Mouse (Mus musculus) intestine, embryonic 15.5 days (tissue): ENCODE measurements around the gene Rinl. TPM values are rescaled to one million over a fixed set of nuclear protein-coding genes. Genes with fewer than 3 reads are reported as not detected.

Source experiments
- ATAC-seq: fragments of 200-750 bp; cut with Nextera tagmentation; 2 replicates; pipeline ENCODE4 v1.8.0; 2017; ENCODE audit warnings: moderate TSS enrichment, moderate library complexity
- H3K27ac ChIP-seq: fragments of 300-500 bp; sonication (generic); 2 replicates; pipeline ENCODE4 v1.5.1; 2015; ENCODE audit warnings: mild to moderate bottlenecking, inconsistent platforms
- H3K27me3 ChIP-seq: fragments of 300-500 bp; sonication (generic); replicated peaks from 2 replicates; pipeline ENCODE4 v1.6.1; 2015; ENCODE audit warnings: inconsistent platforms
- H3K36me3 ChIP-seq: fragments of 300-500 bp; sonication (generic); 2 replicates; pipeline ENCODE4 v1.6.1; 2015; ENCODE audit warnings: inconsistent platforms
- H3K4me1 ChIP-seq: fragments of 300-500 bp; sonication (generic); replicated peaks from 2 replicates; pipeline ENCODE4 v1.6.1; 2015; ENCODE audit warnings: inconsistent platforms
- H3K4me2 ChIP-seq: fragments of 300-500 bp; sonication (generic); replicated peaks from 2 replicates; pipeline ENCODE4 v1.6.1; 2015; ENCODE audit warnings: mild to moderate bottlenecking, inconsistent platforms
- H3K4me3 ChIP-seq: fragments of 300-500 bp; sonication (generic); replicated peaks from 2 replicates; pipeline ENCODE4 v1.5.1; 2015; ENCODE audit warnings: inconsistent platforms
- H3K9ac ChIP-seq: fragments of 300-500 bp; sonication (generic); 2 replicates; pipeline ENCODE4 v1.6.1; 2015; ENCODE audit warnings: inconsistent platforms
- H3K9me3 ChIP-seq: fragments of 300-500 bp; sonication (generic); 2 replicates; pipeline ENCODE4 v1.6.1; 2016; ENCODE audit warnings: inconsistent platforms
- WGBS: fragments of 180-500 bp; shearing (Covaris S2); methylation state at CpG from one replicate; pipeline ENCODE4 v1.1.7; 2015; 5-methylcytosine and 5-hydroxymethylcytosine counted together
- polyA plus RNA-seq: library from polyadenylated mRNA; unstranded; fragments of >200 nt; fragmentation: Nextera tagmentation; extraction: Ambion mirVana; gene quantifications from 2 replicates; pipeline ENCODE4 v1.2.1, GENCODE M21; 2015

Gene Rinl
- polyA plus RNA-seq, 1 experiment from 2014 or later, result 4.5 TPM

DNA sequence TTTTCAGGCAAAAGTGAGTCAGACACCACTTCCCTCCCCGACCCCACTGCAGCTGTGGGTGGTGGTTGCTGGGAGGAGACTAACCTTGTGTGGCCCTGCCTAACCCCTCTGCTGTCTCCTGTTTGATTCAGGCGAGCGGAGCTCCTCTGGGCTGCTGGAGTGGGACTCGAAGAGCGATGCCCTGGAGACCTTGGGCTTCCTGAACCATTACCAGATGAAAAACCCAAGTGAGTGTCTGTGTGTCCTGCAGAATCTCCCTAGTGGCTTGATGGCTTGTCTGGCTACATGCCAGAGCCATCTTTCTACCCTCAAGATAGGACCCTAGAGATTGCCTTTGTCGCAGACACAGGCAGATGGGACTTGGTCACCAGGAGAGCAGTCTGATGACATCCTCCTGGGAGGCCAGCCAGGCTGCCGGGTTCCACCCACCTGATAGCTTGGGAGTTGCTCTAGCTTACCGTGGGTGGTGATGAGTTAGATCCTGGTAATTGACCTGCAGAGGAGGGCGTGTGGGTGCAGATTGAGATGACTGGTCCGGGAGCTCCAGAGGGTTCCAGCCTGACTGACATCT lies 32.6 kb downstream of the Rinl start:
- ATAC-seq, result no peak
- peaks cover 47% of the 10 kb centered on the region for H3K36me3 ChIP-seq
- H3K4me1 ChIP-seq, result peaks cover 57% of the 10 kb centered on the region
- H3K9ac ChIP-seq, result no peak overlapping the region
- no peaks in the 10 kb centered on the region for H3K27me3 ChIP-seq
- WGBS, result 65% methylated on average over 10 of the region's 10 CpGs
- H3K9me3 ChIP-seq, result no peaks in the 10 kb centered on the region
- H3K4me2 ChIP-seq, result no peak overlapping the region
- H3K27ac ChIP-seq, result no peak overlapping the region
- H3K4me3 ChIP-seq, result no peak overlapping the region

- Histone ChIP-seq H3K4me1 (peaks cover 47% of the 10 kb centered on the region), H3K4me2 (no peak overlapping the region), H3K9ac (no peak overlapping the region), H3K4me3 (no peak overlapping the region), H3K27me3 (no peaks in the 10 kb centered on the region), H3K9me3 (no peaks in the 10 kb centered on the region), H3K36me3 (peaks cover 40% of the 10 kb centered on the region), H3K27ac (no peak overlapping the region)
- 52% methylated on average over 1 of the region's 1 CpGs for WGBS
- no peak for ATAC-seq
These were observed 33.8 kb downstream of the Rinl start for GRCm38 (mm10) chr7:28822556-28822955.

GRCm38 (mm10) chr7:28822993-28823903 lies 34.5 kb downstream of the Rinl start:
- peak overlapping the region; percentile 89; the same call in 1 of the 2 replicates for H3K27ac ChIP-seq
- no peaks in the 10 kb centered on the region for H3K9me3 ChIP-seq
- 47% methylated on average over 10 of the region's 10 CpGs for WGBS
- no peak overlapping the region for H3K9ac ChIP-seq
- no peak overlapping the region for H3K4me2 ChIP-seq
- ATAC-seq, result no peak
- H3K36me3 ChIP-seq, result peaks cover 34% of the 10 kb centered on the region
- no peak overlapping the region for H3K4me3 ChIP-seq
- H3K27me3 ChIP-seq, result no peaks in the 10 kb centered on the region
- peaks cover 44% of the 10 kb centered on the region for H3K4me1 ChIP-seq

GRCm38 (mm10) chr7:28823932-28824331 lies 35.2 kb downstream of the Rinl start:
- WGBS, result 37% methylated on average over 2 of the region's 2 CpGs
- H3K4me1 ChIP-seq, result peaks cover 40% of the 10 kb centered on the region
- no peaks in the 10 kb centered on the region for H3K9me3 ChIP-seq
- ATAC-seq, result no peak
- no peak overlapping the region for H3K4me2 ChIP-seq
- no peak overlapping the region for H3K4me3 ChIP-seq
- H3K27ac ChIP-seq, result peak overlapping the region; percentile 89
- H3K36me3 ChIP-seq, result peaks cover 28% of the 10 kb centered on the region
- H3K27me3 ChIP-seq, result no peaks in the 10 kb centered on the region
- no peak overlapping the region for H3K9ac ChIP-seq

DNA sequence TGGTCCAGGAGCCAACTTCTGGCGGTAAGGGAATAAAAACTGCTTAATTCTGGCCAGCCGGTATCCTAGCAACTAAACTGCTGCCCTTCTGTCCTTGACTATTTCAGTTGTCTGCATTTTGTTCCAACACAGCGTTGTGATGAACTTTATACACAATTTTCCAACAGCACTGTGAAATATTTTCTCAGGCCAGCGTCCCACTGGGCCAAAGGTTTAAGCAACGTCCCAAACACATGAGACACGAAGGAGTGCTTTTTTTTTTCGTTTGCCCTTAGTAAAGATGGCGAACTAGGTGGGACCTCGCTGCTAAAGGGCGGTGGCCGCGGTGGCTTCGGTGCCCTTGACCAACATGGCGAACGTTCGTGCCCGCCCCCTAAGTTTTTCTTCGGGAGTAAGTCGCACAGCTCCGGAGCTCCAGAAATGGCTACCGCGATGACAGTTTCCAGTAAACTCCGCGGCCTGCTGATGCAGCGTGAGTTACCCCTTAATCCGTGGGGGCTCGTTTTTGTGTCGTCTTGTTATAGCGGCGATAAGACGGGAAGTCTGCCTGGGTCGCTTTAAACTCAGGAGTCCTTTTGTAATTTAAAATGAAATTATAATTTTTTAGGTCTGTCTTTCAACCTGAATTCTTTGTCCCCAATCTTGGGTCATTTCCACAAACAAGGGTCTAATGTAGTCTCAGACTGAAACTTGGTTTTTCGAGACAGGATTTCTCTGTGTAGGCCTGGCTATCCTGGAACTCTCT lies 36.3 kb downstream of the Rinl start, which contains the start of gene Ech1:
Ech1 (plus strand) TSS at position 277 of the 745 bp plus-strand sequence.
- Histone ChIP-seq H3K9ac (peak within 1 kb of the TSS; percentile 50), H3K27me3 (no peaks in the 10 kb centered on the region), H3K4me2 (peak within 1 kb of the TSS; percentile 59), H3K27ac (peak within 1 kb of the TSS; percentile 89), H3K4me1 (peaks cover 33% of the 10 kb centered on the region), H3K9me3 (no peaks in the 10 kb centered on the region), H3K4me3 (peak within 1 kb of the TSS; percentile 41), H3K36me3 (peaks cover 28% of the 10 kb centered on the region)
- WGBS, result 2% methylated on average over 33 of the region's 33 CpGs
- ATAC-seq, result peak; percentile 83

DNA sequence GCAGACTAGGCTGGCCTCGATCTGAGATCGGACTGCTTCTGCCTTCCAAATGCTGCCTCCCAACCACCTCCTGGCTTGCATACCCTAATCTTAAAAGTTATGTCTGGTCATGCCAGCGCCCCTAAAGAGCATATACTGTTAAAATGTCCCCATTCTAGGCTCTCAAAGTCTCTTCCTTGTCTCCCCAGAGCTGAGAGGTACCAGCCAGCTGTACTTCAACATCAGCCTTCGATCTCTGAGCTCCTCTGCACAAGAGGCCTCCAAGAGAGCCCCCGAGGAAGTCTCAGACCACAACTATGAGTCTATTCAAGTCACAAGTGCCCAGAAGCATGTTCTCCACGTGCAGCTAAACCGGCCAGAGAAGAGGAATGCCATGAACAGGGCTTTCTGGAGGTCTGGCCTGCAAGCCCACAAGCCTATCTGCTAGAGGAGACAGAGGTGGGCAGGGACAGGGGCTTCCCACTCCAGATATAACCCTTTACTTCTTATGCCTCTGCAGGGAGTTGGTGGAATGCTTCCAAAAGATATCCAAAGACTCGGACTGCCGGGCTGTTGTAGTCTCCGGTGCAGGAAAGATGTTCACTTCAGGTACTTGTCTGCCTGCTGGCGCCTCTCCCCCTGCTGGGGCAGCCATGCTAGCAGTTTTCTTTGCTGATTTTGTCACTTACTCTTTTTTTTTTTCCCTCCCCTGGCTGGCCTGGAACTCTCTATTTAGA lies 37.1 kb downstream of the Rinl start:
- Histone ChIP-seq H3K4me3 (peak overlapping the region; percentile 41), H3K36me3 (peaks cover 23% of the 10 kb centered on the region), H3K9ac (peak overlapping the region; percentile 50), H3K27ac (peak overlapping the region; percentile 82), H3K4me2 (peak overlapping the region; percentile 59), H3K4me1 (peaks cover 30% of the 10 kb centered on the region), H3K9me3 (no peaks in the 10 kb centered on the region), H3K27me3 (no peaks in the 10 kb centered on the region)
- WGBS, result 46% methylated on average over 11 of the region's 11 CpGs
- ATAC-seq, result 0 out of 2 replicates have a peak, but pooled peaks have one; percentile 34

GRCm38 (mm10) chr7:28826402-28826772 lies 37.6 kb downstream of the Rinl start:
- H3K27ac ChIP-seq, result peak overlapping the region; percentile 82
- H3K4me1 ChIP-seq, result peaks cover 27% of the 10 kb centered on the region
- no peaks in the 10 kb centered on the region for H3K9me3 ChIP-seq
- WGBS, result 92% methylated on average over 7 of the region's 7 CpGs
- ATAC-seq, result no peak
- H3K36me3 ChIP-seq, result peaks cover 20% of the 10 kb centered on the region
- H3K4me2 ChIP-seq, result peak overlapping the region; percentile 59; the same call in 1 of the 2 replicates
- H3K4me3 ChIP-seq, result peak overlapping the region; percentile 41; the same call in 1 of the 2 replicates
- H3K27me3 ChIP-seq, result no peaks in the 10 kb centered on the region
- H3K9ac ChIP-seq, result no peak overlapping the region

GRCm38 (mm10) chr7:28827338-28827737 lies 38.6 kb downstream of the Rinl start:
- ATAC-seq, result no peak
- Histone ChIP-seq H3K27me3 (no peaks in the 10 kb centered on the region), H3K9ac (no peak overlapping the region), H3K36me3 (peaks cover 17% of the 10 kb centered on the region), H3K9me3 (no peaks in the 10 kb centered on the region), H3K4me2 (no peak overlapping the region), H3K4me3 (no peak overlapping the region), H3K27ac (no peak overlapping the region), H3K4me1 (peaks cover 27% of the 10 kb centered on the region)
- WGBS, result 55% methylated on average over 3 of the region's 3 CpGs

- 96% methylated on average over 8 of the region's 8 CpGs for WGBS
- peaks cover 18% of the 10 kb centered on the region for H3K4me1 ChIP-seq
- no peaks in the 10 kb centered on the region for H3K27me3 ChIP-seq
- no peak overlapping the region for H3K4me2 ChIP-seq
- H3K4me3 ChIP-seq, result no peak overlapping the region
- H3K36me3 ChIP-seq, result peaks cover 17% of the 10 kb centered on the region
- no peaks in the 10 kb centered on the region for H3K9me3 ChIP-seq
- ATAC-seq, result no peak
- no peak overlapping the region for H3K9ac ChIP-seq
- 0 out of 2 replicates have a peak overlapping the region, but pooled peaks have one; percentile 86 for H3K27ac ChIP-seq
These were observed 41.1 kb downstream of the Rinl start for GRCm38 (mm10) chr7:28829821-28830220.

DNA sequence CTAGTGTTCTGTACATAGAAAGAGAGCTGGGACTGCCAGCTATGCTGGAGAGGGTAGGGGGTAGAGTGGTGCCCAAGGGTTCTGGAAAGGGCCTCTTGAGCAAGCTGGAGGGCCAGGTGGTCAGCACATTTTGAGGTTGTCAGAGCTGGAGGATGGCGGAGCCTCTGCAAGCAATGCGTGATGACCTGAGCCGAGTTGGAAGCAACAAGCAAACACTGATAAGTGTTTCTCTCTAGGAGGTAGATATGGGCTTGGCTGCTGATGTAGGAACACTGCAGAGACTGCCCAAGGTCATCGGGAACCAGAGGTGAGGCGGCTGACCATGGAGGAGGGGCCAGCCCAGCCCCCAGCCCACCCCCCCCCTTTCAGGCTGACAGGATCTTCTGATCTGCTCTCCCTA lies 42.2 kb downstream of the Rinl start:
- WGBS, result 62% methylated on average over 5 of the region's 5 CpGs
- peaks cover 14% of the 10 kb centered on the region for H3K4me1 ChIP-seq

GRCm38 (mm10) chr7:28831411-28832125 lies 42.8 kb downstream of the Rinl start:
- no peak overlapping the region for H3K4me3 ChIP-seq
- no peaks in the 10 kb centered on the region for H3K27me3 ChIP-seq
- 0 out of 2 replicates have a peak overlapping the region, but pooled peaks have one; percentile 13 for H3K9ac ChIP-seq
- peaks cover 17% of the 10 kb centered on the region for H3K36me3 ChIP-seq
- H3K9me3 ChIP-seq, result no peaks in the 10 kb centered on the region
- H3K27ac ChIP-seq, result peak overlapping the region; percentile 86
- peak; percentile 40 for ATAC-seq
- H3K4me2 ChIP-seq, result peak overlapping the region; percentile 35
- WGBS, result 73% methylated on average over 17 of the region's 17 CpGs
- H3K4me1 ChIP-seq, result peaks cover 8% of the 10 kb centered on the region

More for the DNA sequence above, 42.2 kb downstream of the Rinl start:
- H3K4me2 ChIP-seq, result 0 out of 2 replicates have a peak overlapping the region, but pooled peaks have one; percentile 35
- H3K36me3 ChIP-seq, result peaks cover 17% of the 10 kb centered on the region
- H3K9me3 ChIP-seq, result no peaks in the 10 kb centered on the region
- H3K27me3 ChIP-seq, result no peaks in the 10 kb centered on the region
- no peak for ATAC-seq
- H3K27ac ChIP-seq, result peak overlapping the region; percentile 86
- no peak overlapping the region for H3K9ac ChIP-seq
- no peak overlapping the region for H3K4me3 ChIP-seq
